Mouse (Mus musculus): Measurements from ENCODE around the gene Mfap5.
"Not testable (repeated sequence)": the region's sequence is repeated elsewhere in the genome, so short reads cannot be mapped to it uniquely, and the experiment has no call there.

DNA sequence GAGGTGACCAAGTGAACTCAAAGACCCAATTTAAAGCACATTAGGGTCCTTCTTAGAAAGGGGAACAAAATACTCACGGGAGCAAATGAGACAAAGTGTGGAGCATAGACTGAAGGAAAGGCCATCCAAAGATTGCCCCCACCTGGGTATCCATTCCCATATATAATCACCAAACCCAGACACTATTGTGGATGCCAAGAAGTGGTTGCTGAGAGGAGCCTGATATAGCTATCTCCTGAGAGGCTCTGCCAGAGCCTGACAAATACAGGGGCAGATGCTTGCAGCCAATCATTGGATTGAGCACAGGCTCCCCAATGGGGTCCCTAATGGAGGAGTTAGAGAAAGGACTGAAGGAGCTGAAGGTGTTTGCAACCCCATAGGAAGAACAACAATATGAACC is 69.4 kb downstream of the Mfap5 start:
- TF ChIP-seq CTCF (IDR thresholded peaks at IDR 0.05; ENCODE audit: control insufficient read depth, insufficient read depth, insufficient read length); MYOG (IDR thresholded peaks at IDR 0.05; ENCODE audit: control insufficient read depth, extremely low read depth, insufficient read length): not testable (repeated sequence)

All from C2C12 (cell line).